Mouse (Mus musculus) left cerebral cortex, adult 9 months (tissue): ENCODE data around the gene Dgcr8.
"Not testable (repeated sequence)": the region's sequence is repeated elsewhere in the genome, so short reads cannot be mapped to it uniquely, and the experiment has no call there.

ENCODE experiments used
- DNase-seq, 2 experiments: peaks; one replicate each; pipeline ENCODE4 v3.0.0; 2022; ENCODE audit warnings: low spot score in 2 of 2

Dgcr8 gene

GRCm38 (mm10) chr16:18289067-18289588 is at the start of gene Dgcr8:
Gene Dgcr8 (minus strand): TSS chr16:18289246.
- peak; percentile 95 to 98 for DNase-seq

GRCm38 (mm10) chr16:18337261-18337660 is 48.2 kb upstream of the Dgcr8 start:
- DNase-seq = no peak

- DNase-seq = no peak
These were observed 46.9 kb upstream of the Dgcr8 start for GRCm38 (mm10) chr16:18335981-18336380.

GRCm38 (mm10) chr16:18333976-18334375 is 44.9 kb upstream of the Dgcr8 start:
- no peak for DNase-seq

- no peak for DNase-seq
These were observed 39.5 kb upstream of the Dgcr8 start for GRCm38 (mm10) chr16:18328524-18328923.

- DNase-seq = no peak
These were observed 38.9 kb upstream of the Dgcr8 start for GRCm38 (mm10) chr16:18327936-18328335.

- DNase-seq = no peak
These were observed 36.7 kb upstream of the Dgcr8 start for GRCm38 (mm10) chr16:18325741-18326140.

- no peak for DNase-seq
These were observed 35.0 kb upstream of the Dgcr8 start for GRCm38 (mm10) chr16:18324031-18324430.

- no peak for DNase-seq
These were observed 34.4 kb upstream of the Dgcr8 start for GRCm38 (mm10) chr16:18323460-18323859.

- no peak for DNase-seq
These were observed 32.4 kb upstream of the Dgcr8 start for GRCm38 (mm10) chr16:18321443-18321842.

- DNase-seq = no peak
These were observed 29.9 kb upstream of the Dgcr8 start for GRCm38 (mm10) chr16:18318992-18319391.

- DNase-seq = no peak
These were observed 19.1 kb upstream of the Dgcr8 start for GRCm38 (mm10) chr16:18308159-18308558.

- DNase-seq = not testable (repeated sequence)
These were observed 568 bp upstream of the Dgcr8 start for GRCm38 (mm10) chr16:18289614-18290013.

- no peak for DNase-seq
These were observed 425 bp downstream of the Dgcr8 start for GRCm38 (mm10) chr16:18288581-18289061.

GRCm38 (mm10) chr16:18288166-18288565 is 880 bp downstream of the Dgcr8 start:
- no peak for DNase-seq

GRCm38 (mm10) chr16:18275166-18275565 is 13.9 kb downstream of the Dgcr8 start:
- no peak for DNase-seq

- DNase-seq = no peak
These were observed 20.9 kb downstream of the Dgcr8 start for GRCm38 (mm10) chr16:18268182-18268581.

- no peak for DNase-seq
These were observed 24.0 kb downstream of the Dgcr8 start for GRCm38 (mm10) chr16:18265024-18265423.

GRCm38 (mm10) chr16:18258221-18258620 is 30.8 kb downstream of the Dgcr8 start, which contains the start of gene Gm49776:
Gene Gm49776 (minus strand): TSS chr16:18258321.
- no peak for DNase-seq

GRCm38 (mm10) chr16:18253866-18254265 is 35.2 kb downstream of the Dgcr8 start:
- DNase-seq = no peak

GRCm38 (mm10) chr16:18252736-18253135 is 36.3 kb downstream of the Dgcr8 start:
- no peak for DNase-seq

- no peak for DNase-seq
These were observed 37.9 kb downstream of the Dgcr8 start for GRCm38 (mm10) chr16:18250828-18251790.

- DNase-seq = no peak
These were observed 38.8 kb downstream of the Dgcr8 start for GRCm38 (mm10) chr16:18250231-18250630.
